Mouse (Mus musculus) forelimb bud, embryonic 11.5 days (tissue): ENCODE data around the gene Crabp2.

Source experiments
- DNase-seq: peaks from one replicate; pipeline ENCODE4 v3.0.0-alpha.2; 2012; ENCODE audit warnings: low read depth, low spot score

Gene Crabp2

GRCm38 (mm10) chr3:87927452-87927851 is 21.0 kb upstream of the Crabp2 start:
- no peak for DNase-seq

GRCm38 (mm10) chr3:87929341-87930077 is 19.0 kb upstream of the Crabp2 start:
- DNase-seq = no peak

GRCm38 (mm10) chr3:87930078-87930795 is 18.2 kb upstream of the Crabp2 start, which contains the start of the genes Isg20l2 and Rrnad1:
Gene Isg20l2, plus strand, starts transcription at chr3:87930314.
Gene Rrnad1, minus strand, starts transcription at chr3:87930717.
- peak; percentile 97 for DNase-seq

DNA sequence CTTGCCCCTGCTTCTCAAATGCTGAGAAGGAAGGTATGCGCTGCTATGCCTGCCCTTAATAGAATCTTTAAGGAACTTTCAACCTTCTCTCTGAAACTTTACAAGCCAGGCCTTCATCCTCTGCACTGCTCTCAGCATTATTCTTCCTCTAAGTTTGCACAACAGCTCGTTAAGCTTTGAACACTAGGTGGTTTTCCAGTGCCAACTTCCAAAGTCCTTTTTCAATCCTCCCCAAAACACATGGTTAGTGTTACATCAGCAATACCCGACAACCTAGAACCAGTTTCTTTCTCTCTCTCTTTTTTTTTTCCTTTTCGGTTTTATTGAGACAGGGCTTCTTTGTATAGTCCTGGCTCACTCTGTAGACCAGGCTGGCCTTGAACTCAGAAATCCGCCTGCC is 14.4 kb upstream of the Crabp2 start:
- DNase-seq = no peak

- DNase-seq = no peak
Measured at GRCm38 (mm10) chr3:87934501-87934900, 14.0 kb upstream of the Crabp2 start.

DNA sequence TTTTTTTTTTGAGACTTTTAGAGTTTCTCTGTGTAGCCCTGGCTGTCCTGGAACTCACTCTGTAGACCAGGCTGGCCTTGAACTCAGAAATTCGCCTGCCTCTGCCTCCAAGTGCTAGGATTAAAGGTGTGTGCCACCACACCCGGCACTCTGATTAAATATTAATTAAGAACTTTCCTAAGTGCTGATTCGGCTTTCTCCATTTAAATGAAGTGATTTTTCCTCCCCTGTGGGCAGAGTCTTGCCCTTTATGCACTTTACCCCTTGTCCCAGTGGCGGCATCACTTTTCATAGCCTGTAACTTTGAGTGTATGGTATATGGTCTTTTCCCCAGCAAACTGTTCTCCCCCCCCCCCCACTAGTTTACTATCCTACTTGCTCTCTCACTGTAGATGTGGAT is 13.3 kb upstream of the Crabp2 start:
- no peak for DNase-seq

DNA sequence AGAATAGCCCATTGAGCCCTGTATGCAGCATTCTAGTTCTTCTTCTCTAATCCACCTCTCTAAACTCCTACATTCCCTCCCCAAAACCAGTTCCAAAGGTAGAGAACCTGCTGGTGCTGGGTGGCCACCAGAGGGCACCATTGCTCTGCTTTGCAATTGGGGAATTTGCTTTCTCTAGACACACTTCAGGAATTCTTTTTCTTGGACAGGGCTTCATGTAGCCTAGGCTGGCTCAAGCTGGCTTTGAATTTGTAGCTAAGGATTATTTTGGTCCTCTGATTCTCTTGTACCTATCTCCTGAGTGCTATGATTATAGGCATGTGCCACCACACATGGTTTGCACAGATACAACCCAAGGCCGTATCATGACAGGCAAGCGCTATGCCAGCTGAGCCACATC is 12.7 kb upstream of the Crabp2 start:
- peak; percentile 90 for DNase-seq

- no peak for DNase-seq
Measured at GRCm38 (mm10) chr3:87940611-87941010, 7.9 kb upstream of the Crabp2 start.

DNA sequence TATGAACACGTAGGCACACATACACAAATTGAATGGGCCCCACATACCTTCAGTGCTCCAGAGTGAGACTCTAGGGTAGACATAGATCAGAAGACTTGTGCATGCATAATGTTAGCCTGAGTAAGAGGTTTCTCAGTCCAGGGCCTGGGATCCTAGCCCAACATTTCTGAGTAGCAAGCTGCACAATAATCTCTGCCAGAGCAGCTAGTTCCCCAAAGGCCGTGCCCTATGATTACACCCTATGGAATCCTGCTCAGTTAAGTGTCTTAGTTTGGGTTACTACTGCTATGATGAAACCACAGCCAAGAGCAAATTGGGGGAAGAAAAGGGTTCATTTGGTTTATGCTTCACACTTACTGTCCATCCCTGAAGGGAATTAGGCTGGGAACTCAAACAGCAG is 6.0 kb upstream of the Crabp2 start:
- no peak for DNase-seq

DNA sequence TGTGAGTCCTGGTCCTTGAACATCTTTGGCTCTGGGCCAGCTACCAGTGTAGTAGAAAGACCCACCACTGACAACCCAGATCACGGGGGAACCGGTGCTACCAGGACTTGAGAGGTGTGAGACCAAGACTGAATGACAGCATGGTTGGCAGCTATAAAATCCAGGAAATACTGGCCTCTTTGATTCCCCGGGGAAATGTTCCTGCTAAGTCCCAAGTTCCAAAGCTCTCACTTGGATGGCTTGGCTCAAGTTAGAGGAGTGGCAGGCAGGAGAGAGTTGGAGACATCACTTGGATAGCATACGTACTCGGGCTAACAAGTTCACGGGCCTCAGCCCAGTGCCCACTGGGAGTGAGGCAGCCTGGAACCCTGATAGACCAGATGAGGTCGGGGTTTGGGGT is 4.9 kb upstream of the Crabp2 start:
- DNase-seq = no peak

GRCm38 (mm10) chr3:87944838-87945600 is 3.4 kb upstream of the Crabp2 start:
- DNase-seq = no peak

GRCm38 (mm10) chr3:87945781-87946540 is 2.5 kb upstream of the Crabp2 start:
- DNase-seq = peak; percentile 74

DNA sequence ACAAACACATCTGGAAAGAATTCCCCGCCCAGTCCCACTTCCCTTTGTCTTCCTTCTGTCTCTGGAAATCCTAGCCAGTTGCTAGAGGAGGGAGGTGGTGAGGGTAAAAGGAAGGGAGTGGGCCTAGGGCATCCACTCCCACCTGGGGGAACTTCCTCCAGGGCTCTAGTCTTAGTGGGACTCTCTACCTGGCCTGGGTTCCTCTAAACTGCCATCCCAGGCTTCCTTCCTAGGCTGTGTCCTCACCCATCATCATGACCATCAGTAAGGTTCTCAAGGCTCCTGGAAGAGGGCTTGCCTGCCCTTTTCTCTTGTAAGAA is 2.0 kb upstream of the Crabp2 start:
- peak; percentile 73 for DNase-seq

DNA sequence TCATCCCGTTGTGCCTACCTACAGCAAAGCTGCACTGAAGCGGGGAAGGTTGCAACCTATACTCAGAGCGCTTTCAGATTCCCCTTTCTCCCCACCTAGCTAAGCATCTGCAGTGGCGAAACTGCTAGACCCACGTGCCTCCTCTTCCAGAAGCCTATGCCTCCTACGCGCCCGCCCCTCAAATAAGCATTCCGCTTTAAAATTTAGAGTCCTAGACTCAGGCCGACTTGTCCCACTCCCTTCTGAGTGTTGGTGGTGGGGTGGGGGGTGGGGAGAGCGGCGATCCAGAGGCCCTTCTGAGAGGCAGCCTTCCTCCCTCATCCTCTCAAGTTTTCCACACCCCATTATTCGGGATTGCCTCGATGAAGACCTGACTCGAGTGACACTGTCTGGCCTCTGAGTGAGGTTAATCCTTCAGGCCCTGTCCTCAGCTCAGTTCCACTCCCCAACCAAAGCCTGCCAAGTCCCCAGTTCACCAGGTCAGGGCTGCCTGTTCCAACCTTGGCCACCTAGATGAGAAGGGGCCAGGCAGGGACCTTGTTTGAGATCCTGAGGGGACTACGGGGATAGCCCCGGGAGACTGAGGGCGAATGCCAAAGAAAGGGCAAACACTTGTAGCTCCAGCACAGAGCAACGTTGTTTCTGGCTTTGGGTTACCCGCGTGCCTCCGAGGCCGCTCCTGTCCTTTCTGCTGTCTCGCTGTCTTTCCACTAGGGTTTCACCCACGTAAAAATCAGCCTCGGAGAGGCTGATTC is 1.2 kb upstream of the Crabp2 start:
- no peak for DNase-seq

- peak; percentile 89 for DNase-seq
Measured at GRCm38 (mm10) chr3:87947811-87948199, 661 bp upstream of the Crabp2 start.

DNA sequence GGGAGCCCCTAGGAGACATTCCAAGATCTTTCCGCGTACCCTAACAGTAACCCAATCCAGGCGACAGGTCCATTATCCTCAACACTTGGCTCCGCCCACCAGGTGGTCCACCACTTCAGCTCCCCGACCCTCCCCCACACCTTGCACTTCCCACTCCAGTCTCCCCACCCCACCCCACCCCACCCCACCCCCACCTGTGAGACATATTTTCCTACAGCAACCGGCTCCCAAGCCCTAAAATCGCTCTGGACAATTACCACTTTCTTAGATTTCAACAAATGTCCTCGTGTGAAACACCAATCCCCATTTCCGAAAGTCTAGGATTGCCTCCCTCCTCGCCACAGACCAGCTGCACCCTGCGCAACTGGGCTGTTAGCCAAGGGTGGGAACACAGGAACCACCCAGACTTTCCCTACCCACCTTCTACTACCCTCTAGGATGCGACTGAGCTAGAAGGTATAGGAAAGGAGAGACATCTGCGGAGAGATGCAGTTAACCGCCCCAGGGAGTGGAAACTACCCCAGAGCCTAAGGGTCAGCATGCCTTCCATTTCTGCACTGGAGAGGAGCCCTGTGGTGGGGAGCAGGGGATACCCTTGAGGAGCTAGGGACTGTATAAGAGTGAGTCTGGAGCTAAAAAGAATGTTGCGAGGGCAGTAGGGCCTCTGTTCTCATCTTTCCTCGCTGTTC is 944 bp downstream of the Crabp2 start:
- DNase-seq = peak; percentile 75

- no peak for DNase-seq
Measured at GRCm38 (mm10) chr3:87949955-87950515, 1.6 kb downstream of the Crabp2 start.

GRCm38 (mm10) chr3:87951946-87952345 is 3.5 kb downstream of the Crabp2 start:
- DNase-seq = no peak

- no peak for DNase-seq
Measured at GRCm38 (mm10) chr3:87952440-87952839, 4.0 kb downstream of the Crabp2 start.

GRCm38 (mm10) chr3:87958056-87958455 is 9.6 kb downstream of the Crabp2 start:
- no peak for DNase-seq
